Mouse (Mus musculus) CH12.LX (cell line): ENCODE results near the gene Tkt. TPM values are rescaled to one million over a fixed set of nuclear protein-coding genes. Genes with fewer than 3 reads are reported as not detected.

Experiments
- DNase-seq: peaks from one replicate; pipeline ENCODE4 v3.0.0-alpha.2; 2013; ENCODE audit errors: extremely low read depth
- H3K27ac ChIP-seq: 2 replicates; pipeline ENCODE4 v1.5.1; 2012; ENCODE audit warnings: low read depth, mild to moderate bottlenecking, control low read depth, moderate library complexity; ENCODE audit not compliant: insufficient read depth
- H3K27me3 ChIP-seq: replicated peaks from 2 replicates; pipeline ENCODE3; 2012; ENCODE audit warnings: inconsistent platforms
- H3K36me3 ChIP-seq, 2 experiments: replicated peaks in 1 of 2; 2 replicates each; pipeline versions ENCODE3 to v1.6.1; 2012; ENCODE audit warnings: inconsistent platforms in 1 of 2, low read length in 1 of 2, mild to moderate bottlenecking in 1 of 2, mixed read lengths in 1 of 2, moderate library complexity in 1 of 2; ENCODE audit not compliant: control insufficient read depth in 1 of 2, insufficient read depth in 1 of 2
- H3K4me1 ChIP-seq, 2 experiments: 2 replicates each; pipeline ENCODE4 v1.6.1; 2012; ENCODE audit warnings: inconsistent platforms in 1 of 2, moderate library complexity in 1 of 2; ENCODE audit not compliant: insufficient read depth in 2 of 2, control insufficient read depth in 1 of 2
- H3K4me2 ChIP-seq: 2 replicates; pipeline ENCODE4 v1.6.1; 2012; ENCODE audit warnings: low read depth, mild to moderate bottlenecking, control low read depth; ENCODE audit not compliant: poor library complexity, insufficient read depth, severe bottlenecking
- H3K4me3 ChIP-seq, 3 experiments: fragments of 150-350 bp in 1 of 3; sonication (generic) in 1 of 3; replicated peaks in 1 of 3; 2 replicates each; pipeline versions ENCODE3 to v1.5.1; 2011 to 2012; ENCODE audit warnings: low read depth in 2 of 3, low read length in 2 of 3, mild to moderate bottlenecking in 2 of 3, moderate library complexity in 2 of 3, control low read depth in 1 of 3, improper control_type of control experiment in 1 of 3, inconsistent platforms in 1 of 3, mixed read lengths in 1 of 3; ENCODE audit not compliant: poor library complexity in 1 of 3
- H3K79me2 ChIP-seq: replicated peaks from 2 replicates; pipeline ENCODE4 v1.6.1; 2012; ENCODE audit warnings: mild to moderate bottlenecking, moderate library complexity; ENCODE audit not compliant: control insufficient read depth, poor library complexity, insufficient read depth, severe bottlenecking; ENCODE audit errors: extremely low read depth
- H3K9ac ChIP-seq: 2 replicates; pipeline ENCODE4 v1.6.1; 2012; ENCODE audit warnings: low read depth, mild to moderate bottlenecking, control low read depth, moderate library complexity; ENCODE audit not compliant: insufficient read depth
- H3K9me3 ChIP-seq: replicated peaks from 2 replicates; pipeline ENCODE3; 2012; ENCODE audit warnings: low read length, inconsistent platforms, mixed read lengths
- BHLHE40 ChIP-seq: IDR thresholded peaks from 2 replicates; pipeline ENCODE4 v1.6.1; 2011; ENCODE audit warnings: mild to moderate bottlenecking, low read depth, low read length, improper control_type of control experiment
- CHD1 ChIP-seq: IDR thresholded peaks from 2 replicates; pipeline ENCODE4 v1.6.1; 2012; ENCODE audit warnings: low read depth, low read length, improper control_type of control experiment, inconsistent platforms
- CHD2 ChIP-seq: IDR thresholded peaks from 2 replicates; pipeline ENCODE4 v1.6.1; 2011; ENCODE audit warnings: low read length, improper control_type of control experiment
- CTCF ChIP-seq, 2 experiments: IDR thresholded peaks in 1 of 2; conservative IDR thresholded peaks in 1 of 2; 2 replicates each; pipeline ENCODE4 v1.5.1; 2011 to 2012; ENCODE audit warnings: low read depth in 2 of 2, low read length in 2 of 2, improper control_type of control experiment in 1 of 2, inconsistent platforms in 1 of 2, mild to moderate bottlenecking in 1 of 2, moderate library complexity in 1 of 2
- E2F4 ChIP-seq: IDR thresholded peaks from 2 replicates; pipeline ENCODE4 v1.6.1; 2011; ENCODE audit warnings: low read depth, low read length, improper control_type of control experiment; ENCODE audit not compliant: insufficient replicate concordance
- ELF1 ChIP-seq: IDR thresholded peaks from 2 replicates; pipeline ENCODE4 v1.6.1; 2014; ENCODE audit warnings: low read depth, mild to moderate bottlenecking, inconsistent platforms, low read length, improper control_type of control experiment
- EP300 ChIP-seq: IDR thresholded peaks from 2 replicates; pipeline ENCODE4 v1.6.1; 2011; ENCODE audit warnings: low read length, improper control_type of control experiment
- ETS1 ChIP-seq: conservative IDR thresholded peaks from 2 replicates; pipeline ENCODE4 v1.6.1; 2012; ENCODE audit warnings: low read depth, mild to moderate bottlenecking, inconsistent platforms, low read length, improper control_type of control experiment, moderate library complexity
- GABPA ChIP-seq: IDR thresholded peaks from 2 replicates; pipeline ENCODE4 v1.6.1; 2012; ENCODE audit warnings: low read depth, low read length, improper control_type of control experiment, inconsistent platforms; ENCODE audit not compliant: insufficient replicate concordance
- HCFC1 ChIP-seq: IDR thresholded peaks from 2 replicates; pipeline ENCODE4 v1.6.1; 2012; ENCODE audit warnings: low read depth, mild to moderate bottlenecking, inconsistent platforms, low read length, improper control_type of control experiment
- IRF4 ChIP-seq: IDR thresholded peaks from 2 replicates; pipeline ENCODE4 v1.6.1; 2014; ENCODE audit warnings: low read depth, mild to moderate bottlenecking, inconsistent platforms, low read length, improper control_type of control experiment
- JUN ChIP-seq: IDR thresholded peaks from 2 replicates; pipeline ENCODE4 v1.6.1; 2011; ENCODE audit warnings: low read depth, mild to moderate bottlenecking, low read length, improper control_type of control experiment, moderate library complexity; ENCODE audit not compliant: insufficient read depth
- KAT2A ChIP-seq: IDR thresholded peaks from 2 replicates; pipeline ENCODE4 v1.6.1; 2012; ENCODE audit warnings: low read length, improper control_type of control experiment, inconsistent platforms; ENCODE audit not compliant: insufficient replicate concordance
- MAFK ChIP-seq: IDR thresholded peaks from 2 replicates; pipeline ENCODE4 v1.6.1; 2011; ENCODE audit warnings: low read length, improper control_type of control experiment; ENCODE audit not compliant: insufficient replicate concordance
- MEF2A ChIP-seq: IDR thresholded peaks from 2 replicates; pipeline ENCODE4 v1.6.1; 2014; ENCODE audit warnings: low read depth, mild to moderate bottlenecking, inconsistent platforms, low read length, improper control_type of control experiment, borderline replicate concordance
- MXI1 ChIP-seq: IDR thresholded peaks from 2 replicates; pipeline ENCODE4 v1.6.1; 2011; ENCODE audit warnings: mild to moderate bottlenecking, low read depth, low read length, improper control_type of control experiment
- NELFE ChIP-seq: IDR thresholded peaks from 2 replicates; pipeline ENCODE4 v1.6.1; 2011; ENCODE audit warnings: low read depth, low read length, improper control_type of control experiment
- PAX5 ChIP-seq: IDR thresholded peaks from 2 replicates; pipeline ENCODE4 v1.6.1; 2012; ENCODE audit warnings: low read length, inconsistent platforms, mixed read lengths
- POLR2A ChIP-seq: IDR thresholded peaks from 2 replicates; pipeline ENCODE4 v1.6.1; 2011; ENCODE audit warnings: low read depth, mild to moderate bottlenecking, improper control_type of control experiment, low read length
- POLR2AphosphoS2 ChIP-seq: IDR thresholded peaks from 2 replicates; pipeline ENCODE4 v1.6.1; 2011; ENCODE audit warnings: low read depth, low read length, improper control_type of control experiment
- RAD21 ChIP-seq: IDR thresholded peaks from 2 replicates; pipeline ENCODE4 v1.6.1; 2011; ENCODE audit warnings: low read depth, mild to moderate bottlenecking, low read length, improper control_type of control experiment, moderate library complexity
- RCOR1 ChIP-seq: conservative IDR thresholded peaks from 2 replicates; pipeline ENCODE4 v1.6.1; 2012; ENCODE audit warnings: low read depth, mild to moderate bottlenecking, inconsistent platforms, low read length, improper control_type of control experiment
- SIN3A ChIP-seq: IDR thresholded peaks from 2 replicates; pipeline ENCODE4 v1.6.1; 2012; ENCODE audit warnings: low read length, improper control_type of control experiment, inconsistent platforms
- SMC3 ChIP-seq: IDR thresholded peaks from 2 replicates; pipeline ENCODE4 v1.6.1; 2011; ENCODE audit warnings: low read depth, low read length, improper control_type of control experiment
- TBP ChIP-seq: conservative IDR thresholded peaks from 2 replicates; pipeline ENCODE4 v1.6.1; 2011; ENCODE audit warnings: low read depth, low read length, improper control_type of control experiment
- TCF12 ChIP-seq: IDR thresholded peaks from 2 replicates; pipeline ENCODE4 v1.6.1; 2014; ENCODE audit warnings: low read depth, mild to moderate bottlenecking, inconsistent platforms, low read length, improper control_type of control experiment
- UBTF ChIP-seq: IDR thresholded peaks from 2 replicates; pipeline ENCODE4 v1.6.1; 2012; ENCODE audit warnings: low read depth, mild to moderate bottlenecking, inconsistent platforms, low read length, improper control_type of control experiment, moderate library complexity
- USF1 ChIP-seq: IDR thresholded peaks from 2 replicates; pipeline ENCODE4 v1.6.1; 2014; ENCODE audit warnings: low read depth, mild to moderate bottlenecking, inconsistent platforms, low read length, improper control_type of control experiment
- USF2 ChIP-seq: conservative IDR thresholded peaks from 2 replicates; pipeline ENCODE4 v1.6.1; 2011; ENCODE audit warnings: low read depth, low read length, improper control_type of control experiment
- ZKSCAN1 ChIP-seq: IDR thresholded peaks from 2 replicates; pipeline ENCODE4 v1.6.1; 2012; ENCODE audit warnings: low read depth, inconsistent platforms, low read length, improper control_type of control experiment, borderline replicate concordance
- ZMIZ1 ChIP-seq: IDR thresholded peaks from 2 replicates; pipeline ENCODE4 v1.6.1; 2012; ENCODE audit warnings: low read depth, mild to moderate bottlenecking, inconsistent platforms, low read length, improper control_type of control experiment
- ZNF384 ChIP-seq: IDR thresholded peaks from 2 replicates; pipeline ENCODE4 v1.6.1; 2012; ENCODE audit warnings: low read depth, low read length, improper control_type of control experiment, inconsistent platforms
- dilution Hi-C: fragments of 300-500 bp; cut with MboI; formaldehyde crosslinking; loops from 2 replicates; pipeline ENCODE4 v1.14.3; 2020; ENCODE audit warnings: low sequenced_read_pairs; ENCODE audit not compliant: extremely low pct_unique_long_range_greater_than_20kb, extremely low pct_ligation_motif_present
- in situ Hi-C: fragments of 300-500 bp; cut with MboI; formaldehyde crosslinking; loops from 3 replicates; pipeline ENCODE4 v1.14.3; 2019; ENCODE audit warnings: low sequenced_read_pairs, low pct_ligation_motif_present, low pct_unique_long_range_greater_than_20kb, mixed read lengths
- polyA plus RNA-seq: library from polyadenylated mRNA; unstranded; fragments of >175 nt; gene quantifications from 2 replicates; pipeline ENCODE4 v1.2.1, GENCODE M21; 2012; ENCODE audit warnings: low read depth; ENCODE audit not compliant: insufficient read length
- total RNA-seq, 2 experiments: library from RNA; depleted of rRNA; stranded (reverse); fragments of 300-350 nt in 1 of 2; fragments of >200 nt in 1 of 2; gene quantifications; 2 replicates each; pipeline ENCODE4 v1.2.3; 2012 to 2014

The Tkt gene
- total and polyA plus RNA-seq, 3 experiments = 450 to 837 (median 456) TPM

DNA sequence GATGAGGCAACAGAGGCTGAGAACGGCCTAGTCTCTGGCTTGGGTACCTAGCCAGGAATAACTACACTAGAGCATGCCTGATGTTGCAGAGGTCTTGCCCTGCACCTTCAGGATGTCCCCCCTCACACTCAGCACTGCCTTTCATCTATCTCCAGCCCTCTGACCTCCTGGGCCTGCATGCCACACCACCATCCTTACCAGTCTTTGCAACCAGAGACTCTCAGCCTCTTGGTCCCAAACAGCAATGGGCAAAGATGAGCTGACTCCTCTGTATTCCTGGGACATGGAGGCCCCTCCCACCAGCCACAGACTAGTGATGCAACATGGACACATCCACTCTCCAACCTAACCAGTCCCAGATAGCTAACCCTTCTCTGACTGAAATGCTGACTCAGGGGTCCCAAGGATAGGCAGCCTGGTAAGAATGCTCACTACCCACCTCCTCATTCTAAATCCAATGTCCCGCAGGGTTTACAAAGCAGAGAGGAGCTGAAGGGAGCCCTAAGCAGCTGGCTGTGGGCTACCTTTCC is 70.7 kb downstream of the Tkt start:
- H3K4me2 ChIP-seq = no peak overlapping the region
- DNase-seq = no peak
- no peaks in the 10 kb centered on the region for H3K9me3 ChIP-seq
- in situ Hi-C loops = no loop called here
- H3K27ac ChIP-seq = no peak overlapping the region; the same call in 1 of the 2 replicates
- H3K27me3 ChIP-seq = no peaks in the 10 kb centered on the region
- H3K4me1 ChIP-seq = peaks cover 71 to 99% of the 10 kb centered on the region in 2 experiments
- peaks cover 92% of the 10 kb centered on the region for H3K79me2 ChIP-seq
- H3K9ac ChIP-seq = no peak overlapping the region
- no peak overlapping the region for H3K4me3 ChIP-seq
- peaks cover 34 to 97% of the 10 kb centered on the region in 2 experiments for H3K36me3 ChIP-seq
- no peak for TF ChIP-seq IRF4
- no peak for TF ChIP-seq E2F4
- 0 out of 2 replicates have a peak, but pooled peaks have one; percentile 25 for TF ChIP-seq MAFK
- TF ChIP-seq BHLHE40 = no peak
- no peak for TF ChIP-seq RCOR1
- dilution Hi-C loops = no loop called here

DNA sequence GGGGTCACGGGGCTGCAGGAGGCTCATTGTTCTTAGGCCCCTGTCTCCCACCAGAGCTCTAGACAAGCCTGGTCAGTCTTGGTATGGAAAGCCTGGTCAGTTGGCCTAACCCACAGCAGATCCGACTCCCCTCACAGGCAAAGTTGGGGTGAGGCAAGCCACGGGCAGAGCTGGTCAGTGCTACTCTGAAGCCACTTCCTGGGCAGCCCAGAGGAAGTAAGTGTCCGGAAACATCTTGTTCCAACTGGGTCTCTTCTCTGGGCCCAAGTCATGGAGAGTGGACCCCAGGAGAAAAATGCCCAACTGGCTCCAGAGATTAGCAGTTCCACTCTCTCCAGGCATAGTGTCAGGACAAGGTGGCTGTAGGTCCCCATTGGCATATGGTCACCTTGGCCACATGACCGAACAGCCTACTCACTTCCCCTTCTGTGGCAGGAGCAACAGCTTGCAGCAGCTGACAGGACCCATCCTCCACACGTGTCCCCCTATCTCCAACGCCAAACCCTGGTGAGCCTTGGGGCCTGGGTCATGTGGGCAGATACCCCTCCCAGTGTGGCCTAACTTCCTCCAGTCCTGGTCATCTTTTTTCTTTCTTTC is 71.9 kb downstream of the Tkt start:
- Histone ChIP-seq H3K27me3 (no peaks in the 10 kb centered on the region), H3K4me1 (peaks cover 64 to 89% of the 10 kb centered on the region in 2 experiments), H3K9ac (no peak overlapping the region), H3K36me3 (peaks cover 29 to 92% of the 10 kb centered on the region in 2 experiments), H3K4me3 (peak overlapping the region in 1 of 3 experiments; percentile 0), H3K9me3 (no peaks in the 10 kb centered on the region), H3K27ac (peak overlapping the region; percentile 29), H3K4me2 (no peak overlapping the region), H3K79me2 (peaks cover 93% of the 10 kb centered on the region)
- dilution Hi-C loops (no loop called here), in situ Hi-C loops (no loop called here)
- DNase-seq = peak; percentile 49
- TF ChIP-seq RAD21 (no peak), TCF12 (peak; percentile 41; the same call in 1 of the 2 replicates), EP300 (peak; percentile 72), USF1 (peak; percentile 67), ELF1 (peak; percentile 33; the same call in 1 of the 2 replicates), POLR2AphosphoS2 (no peak), KAT2A (no peak), CHD1 (no peak), ZNF384 (no peak), MAFK (no peak), SMC3 (no peak), UBTF (no peak), GABPA (no peak), JUN (no peak), MXI1 (peak; percentile 84), E2F4 (no peak), MEF2A (no peak), TBP (no peak), HCFC1 (no peak), RCOR1 (no peak), ZKSCAN1 (no peak), USF2 (peak; percentile 49), POLR2A (no peak), ETS1 (peak; percentile 75), CTCF (conservative IDR thresholded peaks at IDR 0.05 in 1 of 2, IDR thresholded peaks at IDR 0.05 in 1 of 2; ENCODE audit: low read depth in 2 of 2, low read length in 2 of 2) (no peak), PAX5 (no peak), CHD2 (peak; percentile 54; the same call in 1 of the 2 replicates), NELFE (no peak), ZMIZ1 (no peak), SIN3A (peak; percentile 68; the same call in 1 of the 2 replicates)
